Mouse (Mus musculus) hindbrain, embryonic 11.5 days (tissue): ENCODE results near the gene Rusc2. TPM values are rescaled to one million over a fixed set of nuclear protein-coding genes. Genes with fewer than 3 reads are reported as not detected.
A peak's percentile ranks its signal among the peaks of the same experiment; 100 is the strongest.

ENCODE experiments used
- ATAC-seq: fragments of 200-750 bp; cut with Nextera tagmentation; 2 replicates; pipeline ENCODE4 v1.8.0; 2017; ENCODE audit warnings: mild to moderate bottlenecking, moderate TSS enrichment, moderate library complexity; ENCODE audit not compliant: low FRiP score
- DNase-seq: peaks from one replicate; pipeline ENCODE4 v3.0.0-alpha.2; 2015; ENCODE audit warnings: low spot score
- H3K27ac ChIP-seq: fragments of 300-500 bp; sonication (generic); 2 replicates; pipeline ENCODE4 v1.5.1; 2014; ENCODE audit warnings: mild to moderate bottlenecking, low read depth, low read length
- H3K27me3 ChIP-seq: fragments of 300-500 bp; sonication (generic); 2 replicates; pipeline ENCODE4 v1.6.1; 2014; ENCODE audit warnings: mild to moderate bottlenecking, low read length, moderate library complexity, mixed read lengths; ENCODE audit not compliant: control insufficient read depth, insufficient read depth
- H3K36me3 ChIP-seq: fragments of 300-500 bp; sonication (generic); 2 replicates; pipeline ENCODE4 v1.6.1; 2014; ENCODE audit warnings: mild to moderate bottlenecking, low read length, moderate library complexity, mixed read lengths; ENCODE audit not compliant: control insufficient read depth, insufficient read depth
- H3K4me1 ChIP-seq: fragments of 300-500 bp; sonication (generic); replicated peaks from 2 replicates; pipeline ENCODE4 v1.6.1; 2014; ENCODE audit warnings: low read length, mixed read lengths; ENCODE audit not compliant: control insufficient read depth, insufficient read depth
- H3K4me2 ChIP-seq: fragments of 300-500 bp; sonication (generic); replicated peaks from 2 replicates; pipeline ENCODE4 v1.6.1; 2014; ENCODE audit warnings: mild to moderate bottlenecking, low read depth, low read length
- H3K4me3 ChIP-seq: fragments of 300-500 bp; sonication (generic); 2 replicates; pipeline ENCODE4 v1.5.1; 2014; ENCODE audit warnings: low read depth, low read length
- H3K9ac ChIP-seq: fragments of 300-500 bp; sonication (generic); 2 replicates; pipeline ENCODE4 v1.6.1; 2014; ENCODE audit warnings: low read depth, low read length
- H3K9me3 ChIP-seq: fragments of 300-500 bp; sonication (generic); 2 replicates; pipeline ENCODE4 v1.6.1; 2016; ENCODE audit warnings: low read length; ENCODE audit not compliant: control insufficient read depth
- WGBS: fragments of 180-500 bp; shearing (Covaris S2); extraction: QIAGEN DNeasy Blood & Tissue Kit; methylation state at CpG from one replicate; pipeline ENCODE4 v1.1.7; 2014; 5-methylcytosine and 5-hydroxymethylcytosine counted together
- polyA plus RNA-seq: library from polyadenylated mRNA; unstranded; fragments of >200 nt; fragmentation: Nextera tagmentation; extraction: Ambion mirVana; gene quantifications from 2 replicates; pipeline ENCODE4 v1.2.1, GENCODE M21; 2014

Rusc2 gene
- polyA plus RNA-seq, 1 experiment from 2014 or later: 19.1 TPM

DNA sequence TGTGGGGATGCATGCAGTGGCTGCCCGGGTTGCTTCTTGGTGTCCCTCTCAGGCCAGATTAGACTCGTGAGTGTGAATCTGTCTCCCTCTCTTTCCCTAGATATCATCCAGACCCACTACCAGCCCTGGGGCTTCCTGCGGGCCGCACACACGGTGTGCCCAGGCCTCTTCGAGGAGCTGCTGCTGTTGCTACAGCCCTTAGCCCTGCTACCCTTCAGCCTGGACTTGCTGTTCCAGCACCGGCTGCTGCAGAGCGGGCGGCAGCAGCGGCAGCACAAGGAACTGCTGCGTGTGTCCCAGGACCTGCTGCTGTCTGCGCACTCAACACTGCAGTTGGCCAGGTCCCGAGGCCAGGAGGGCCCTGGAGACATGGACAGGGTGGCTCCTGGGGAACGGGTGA, 43.4 kb downstream of the Rusc2 start:
- Histone ChIP-seq H3K4me2 (no peak overlapping the region), H3K9ac (peak overlapping the region; percentile 8; the same call in 1 of the 2 replicates), H3K9me3 (no peaks in the 10 kb centered on the region), H3K27ac (no peak overlapping the region), H3K36me3 (peaks cover 10% of the 10 kb centered on the region; the same call in 1 of the 2 replicates), H3K4me3 (no peak overlapping the region), H3K27me3 (peaks cover 47% of the 10 kb centered on the region), H3K4me1 (peaks cover 9% of the 10 kb centered on the region; the same call in 1 of the 2 replicates)
- WGBS: 21% methylated on average over 14 of the region's 14 CpGs
- ATAC-seq (no peak), DNase-seq (peak; percentile 27)

DNA sequence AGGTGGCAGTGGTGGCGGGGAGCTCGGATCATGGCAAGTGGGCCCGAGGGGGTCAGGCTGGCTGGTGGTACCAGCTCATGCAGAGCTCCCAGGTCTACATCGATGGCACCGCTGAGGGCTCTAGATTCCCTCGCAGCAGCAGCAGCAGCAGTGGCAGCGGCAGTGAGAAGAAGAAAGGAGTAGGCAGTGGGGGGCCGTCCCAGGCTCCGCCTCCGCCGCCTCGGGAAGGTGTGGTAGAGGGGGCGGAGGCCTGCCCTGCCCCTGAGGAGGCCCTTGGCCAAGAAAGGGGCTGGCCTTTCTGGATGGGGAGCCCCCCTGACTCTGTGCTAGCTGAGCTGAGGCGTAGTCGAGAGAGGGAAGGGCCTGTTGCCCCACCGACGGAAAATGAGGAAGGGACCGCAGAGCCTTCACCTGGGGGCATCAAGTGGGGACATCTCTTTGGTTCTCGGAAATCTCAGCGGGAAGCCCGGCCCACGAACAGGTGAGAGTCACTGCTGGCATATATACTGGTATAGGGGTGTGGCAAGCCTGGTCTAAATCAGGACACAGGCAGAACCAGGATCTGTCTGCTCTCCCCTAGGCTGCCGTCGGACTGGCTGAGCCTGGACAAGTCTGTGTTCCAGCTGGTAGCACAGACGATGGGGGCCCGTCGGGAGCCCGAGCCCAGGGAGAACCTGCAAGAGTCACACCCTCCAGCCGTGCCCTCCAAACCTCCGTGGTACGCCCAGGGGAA, 44.0 kb downstream of the Rusc2 start:
- H3K4me3 ChIP-seq: no peak overlapping the region
- peaks cover 9% of the 10 kb centered on the region; the same call in 1 of the 2 replicates for H3K4me1 ChIP-seq
- ATAC-seq (peak; percentile 17; the same call in 1 of the 2 replicates), DNase-seq (peak; percentile 36)
- H3K4me2 ChIP-seq: no peak overlapping the region
- H3K36me3 ChIP-seq: peaks cover 10% of the 10 kb centered on the region; the same call in 1 of the 2 replicates
- no peak overlapping the region for H3K27ac ChIP-seq
- H3K9ac ChIP-seq: peak overlapping the region; percentile 8; the same call in 1 of the 2 replicates
- peaks cover 47% of the 10 kb centered on the region for H3K27me3 ChIP-seq
- H3K9me3 ChIP-seq: no peaks in the 10 kb centered on the region
- WGBS: 15% methylated on average over 31 of the region's 31 CpGs

DNA sequence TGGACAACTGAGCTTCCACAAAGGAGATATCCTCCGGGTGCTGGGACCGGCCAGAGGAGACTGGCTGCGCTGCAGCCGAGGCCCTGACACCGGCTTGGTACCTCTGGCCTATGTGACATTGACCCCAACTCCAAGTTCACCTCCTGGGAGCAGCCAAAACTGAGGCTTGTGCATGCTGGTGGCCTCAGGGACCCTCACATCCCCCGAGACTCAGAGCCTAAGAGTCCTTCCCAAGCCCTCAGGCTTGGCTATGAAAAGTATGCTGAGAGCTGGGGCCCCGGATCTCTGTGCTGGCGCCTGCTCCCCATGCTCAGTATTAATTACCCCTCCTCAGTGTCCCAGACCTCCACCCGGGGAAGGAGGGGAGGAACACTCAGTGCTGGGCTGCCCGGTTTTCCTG, 44.7 kb downstream of the Rusc2 start:
- 45% methylated on average over 10 of the region's 10 CpGs for WGBS
- Histone ChIP-seq H3K4me2 (no peak overlapping the region), H3K4me1 (peaks cover 9% of the 10 kb centered on the region; the same call in 1 of the 2 replicates), H3K27me3 (peaks cover 47% of the 10 kb centered on the region), H3K27ac (no peak overlapping the region), H3K36me3 (peaks cover 10% of the 10 kb centered on the region; the same call in 1 of the 2 replicates), H3K9ac (no peak overlapping the region), H3K9me3 (no peaks in the 10 kb centered on the region), H3K4me3 (no peak overlapping the region)
- no peak for ATAC-seq
- no peak for DNase-seq

DNA sequence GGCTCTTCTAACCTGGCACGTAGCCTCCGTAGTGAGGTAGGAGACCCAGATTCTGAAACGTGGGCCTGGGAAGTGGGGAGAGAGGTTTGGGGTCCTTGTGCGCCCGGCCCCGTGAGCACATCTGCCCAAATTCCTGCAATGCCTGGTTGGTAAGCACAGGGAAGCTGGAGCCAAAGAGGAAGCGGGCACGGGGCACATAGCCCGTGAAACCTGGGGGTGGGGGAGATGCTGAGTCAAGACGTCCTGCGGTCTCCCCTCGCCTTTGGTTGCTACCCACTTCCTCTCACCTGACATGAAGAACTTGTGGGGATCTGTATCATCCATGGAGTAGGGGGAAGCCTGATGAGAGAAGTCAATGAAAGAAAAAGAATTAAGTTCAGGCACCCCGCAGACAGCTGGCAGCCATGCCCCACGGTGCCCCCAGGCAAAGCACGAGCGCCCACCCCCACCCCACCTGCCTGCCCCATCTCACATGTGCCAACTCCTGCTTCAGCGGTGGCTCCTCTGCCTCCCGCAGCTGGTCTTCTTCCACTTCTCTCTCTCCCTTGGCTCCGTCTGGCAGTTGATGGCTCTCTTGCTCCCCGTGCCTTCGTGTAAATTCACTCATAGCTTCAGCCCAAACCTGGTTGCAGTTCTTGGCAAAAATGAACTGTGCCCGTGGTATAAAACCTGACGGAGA, 45.9 kb downstream of the Rusc2 start:
- no peak for ATAC-seq
- Histone ChIP-seq H3K27ac (no peak overlapping the region), H3K9ac (no peak overlapping the region), H3K27me3 (peaks cover 47% of the 10 kb centered on the region), H3K9me3 (no peaks in the 10 kb centered on the region), H3K4me2 (0 out of 2 replicates have a peak overlapping the region, but pooled peaks have one; percentile 7), H3K4me3 (no peak overlapping the region), H3K4me1 (peaks cover 9% of the 10 kb centered on the region; the same call in 1 of the 2 replicates), H3K36me3 (peaks cover 5% of the 10 kb centered on the region; the same call in 1 of the 2 replicates)
- 23% methylated on average over 23 of the region's 23 CpGs for WGBS
- peak; percentile 24 for DNase-seq

DNA sequence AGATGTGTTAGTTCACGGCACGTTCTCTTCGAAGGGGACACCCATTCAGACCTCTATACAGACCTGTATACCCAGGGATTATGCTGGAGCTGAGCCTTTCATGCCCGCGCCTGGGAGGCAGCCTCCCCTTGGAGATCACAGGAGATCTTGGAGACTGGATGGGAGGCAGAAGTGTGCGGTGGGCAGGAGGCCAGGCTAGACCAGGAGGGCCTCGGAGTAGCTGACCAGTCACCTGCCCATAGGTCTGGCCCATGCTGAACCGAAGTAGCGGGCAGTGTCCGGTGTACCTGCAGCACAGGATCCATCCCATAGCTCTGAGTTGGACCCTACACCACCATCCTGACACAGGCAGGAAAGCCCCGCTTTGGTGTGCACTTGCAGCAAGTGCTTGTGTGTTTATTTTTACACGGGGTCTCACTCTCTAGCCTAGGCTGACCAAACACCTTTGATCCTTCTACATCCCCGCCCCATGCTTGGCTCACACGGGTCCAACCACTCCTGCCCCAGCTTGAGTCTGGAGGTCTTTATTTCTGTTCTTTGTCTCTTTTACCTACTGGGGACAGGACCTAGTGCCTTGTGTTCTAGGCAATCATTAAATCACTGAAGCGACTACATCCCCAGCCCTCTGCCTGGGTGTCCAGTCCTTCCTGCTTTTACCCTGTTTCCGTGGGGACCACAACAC, 46.5 kb downstream of the Rusc2 start:
- no peak for ATAC-seq
- Histone ChIP-seq H3K9ac (no peak overlapping the region), H3K9me3 (no peaks in the 10 kb centered on the region), H3K27me3 (peaks cover 47% of the 10 kb centered on the region), H3K36me3 (peaks cover 5% of the 10 kb centered on the region; the same call in 1 of the 2 replicates), H3K4me3 (no peak overlapping the region), H3K4me2 (0 out of 2 replicates have a peak overlapping the region, but pooled peaks have one; percentile 12), H3K27ac (no peak overlapping the region), H3K4me1 (peaks cover 9% of the 10 kb centered on the region; the same call in 1 of the 2 replicates)
- WGBS: 28% methylated on average over 16 of the region's 16 CpGs
- DNase-seq: peak; percentile 38

DNA sequence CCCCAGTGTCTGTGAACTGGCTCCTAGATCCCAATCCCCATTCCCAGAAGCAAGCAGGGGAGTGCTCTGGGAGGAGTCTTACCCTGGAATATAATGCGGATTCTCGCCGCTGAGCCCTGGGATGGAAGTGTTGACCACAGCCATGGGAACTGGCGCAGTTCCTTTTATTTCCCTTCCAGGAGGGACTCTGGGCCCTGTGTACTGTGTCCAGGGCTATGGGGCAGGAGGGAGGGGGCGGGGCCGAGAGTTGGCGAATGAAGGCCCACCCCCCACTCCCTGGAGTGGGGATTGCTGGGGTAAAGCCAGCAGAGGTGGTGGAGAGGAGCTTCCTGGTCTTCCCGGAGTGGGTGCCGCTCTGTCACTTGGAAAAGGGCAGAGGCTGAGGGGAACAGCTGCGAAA, 47.2 kb downstream of the Rusc2 start, which contains the start of gene Fam166b:
Gene Fam166b (minus strand): TSS at position 189 of the 400 bp plus-strand sequence.
- H3K9me3 ChIP-seq: no peaks in the 10 kb centered on the region
- no peak for ATAC-seq
- peaks cover 9% of the 10 kb centered on the region; the same call in 1 of the 2 replicates for H3K4me1 ChIP-seq
- peaks cover 5% of the 10 kb centered on the region; the same call in 1 of the 2 replicates for H3K36me3 ChIP-seq
- no peak within 1 kb of the TSS for H3K9ac ChIP-seq
- peak; percentile 36 for DNase-seq
- H3K4me3 ChIP-seq: no peak within 1 kb of the TSS
- peak within 1 kb of the TSS; percentile 12; the same call in 1 of the 2 replicates for H3K4me2 ChIP-seq
- H3K27ac ChIP-seq: no peak within 1 kb of the TSS
- peaks cover 42% of the 10 kb centered on the region for H3K27me3 ChIP-seq
- 10% methylated on average over 10 of the region's 10 CpGs for WGBS

DNA sequence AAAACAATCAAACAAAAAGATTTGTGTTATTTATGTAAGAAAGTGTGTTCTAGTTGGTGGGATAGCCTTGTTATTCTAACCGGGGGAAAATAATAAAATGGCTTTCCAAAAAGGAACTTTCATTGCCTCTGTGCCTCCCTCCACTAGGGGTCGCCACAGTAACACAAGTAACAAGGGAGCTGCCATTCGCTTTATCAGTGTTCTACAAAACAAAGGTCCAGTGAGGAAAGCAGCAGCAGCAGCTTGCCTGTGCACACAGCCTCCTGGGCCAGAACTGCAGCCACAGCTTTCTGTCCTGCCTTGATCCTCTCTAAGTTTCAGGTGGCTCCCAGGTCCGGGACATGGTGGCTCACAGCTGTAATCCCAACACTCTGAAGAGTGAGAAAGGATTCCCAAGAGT, 49.9 kb downstream of the Rusc2 start:
- ATAC-seq (peak; percentile 55; the same call in 1 of the 2 replicates), DNase-seq (peak; percentile 91)
- H3K36me3 ChIP-seq: no peaks in the 10 kb centered on the region
- H3K4me2 ChIP-seq: no peak overlapping the region
- peak overlapping the region; percentile 67; the same call in 1 of the 2 replicates for H3K27ac ChIP-seq
- H3K4me1 ChIP-seq: peaks cover 3% of the 10 kb centered on the region; the same call in 1 of the 2 replicates
- H3K27me3 ChIP-seq: peaks cover 16% of the 10 kb centered on the region
- H3K9ac ChIP-seq: no peak overlapping the region
- 3% methylated on average over 4 of the region's 4 CpGs for WGBS
- H3K9me3 ChIP-seq: no peaks in the 10 kb centered on the region
- no peak overlapping the region for H3K4me3 ChIP-seq

DNA sequence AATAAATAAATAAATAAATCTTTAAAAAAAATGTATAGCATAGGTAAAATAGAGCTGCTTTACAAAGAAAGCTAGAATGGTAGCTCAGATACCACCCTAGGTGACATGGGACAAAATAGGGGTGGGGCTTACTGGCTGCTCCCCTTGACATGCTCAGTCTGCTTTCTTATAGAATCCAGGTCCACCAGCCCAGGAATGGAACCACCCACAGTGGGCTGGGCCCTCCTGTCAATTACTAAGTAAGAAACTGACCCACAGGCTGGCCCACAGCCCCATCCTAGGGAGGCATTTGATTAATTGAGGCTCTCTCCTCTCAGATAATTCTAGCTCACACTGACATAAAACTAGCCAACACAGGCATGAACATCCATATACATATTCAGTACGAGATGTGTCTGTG, 51.1 kb downstream of the Rusc2 start:
- ATAC-seq: no peak
- DNase-seq: no peak
- H3K36me3 ChIP-seq: no peaks in the 10 kb centered on the region
- WGBS: 86% methylated on average over 1 of the region's 1 CpGs
- H3K4me1 ChIP-seq: 0 out of 2 replicates have a peak, but pooled peaks cover 3% of the 10 kb centered on the region
- H3K4me2 ChIP-seq: no peak overlapping the region
- H3K9ac ChIP-seq: no peak overlapping the region
- no peaks in the 10 kb centered on the region for H3K9me3 ChIP-seq
- H3K4me3 ChIP-seq: no peak overlapping the region
- H3K27me3 ChIP-seq: peaks cover 5% of the 10 kb centered on the region; the same call in 1 of the 2 replicates
- H3K27ac ChIP-seq: no peak overlapping the region
